Mouse (Mus musculus) embryo, embryonic 11 days (tissue): ENCODE data around the gene Pptc7.

Source experiments
- DNase-seq: peaks from one replicate; pipeline ENCODE4 v3.0.0-alpha.2; 2015

Pptc7 gene

GRCm38 (mm10) chr5:122284183-122285028 is at the start of gene Pptc7:
Gene Pptc7 (plus strand): TSS chr5:122284365.
- peak; percentile 97 for DNase-seq

- DNase-seq: no peak
Observed at GRCm38 (mm10) chr5:122235196-122235836, 48.8 kb upstream of the Pptc7 start.

- no peak for DNase-seq
Observed at GRCm38 (mm10) chr5:122237200-122237599, 47.0 kb upstream of the Pptc7 start.

GRCm38 (mm10) chr5:122239618-122240017 is 44.5 kb upstream of the Pptc7 start:
- no peak for DNase-seq

GRCm38 (mm10) chr5:122240521-122240920 is 43.6 kb upstream of the Pptc7 start:
- no peak for DNase-seq

GRCm38 (mm10) chr5:122240989-122241388 is 43.2 kb upstream of the Pptc7 start:
- DNase-seq: no peak

- DNase-seq: no peak
Observed at GRCm38 (mm10) chr5:122242521-122243123, 41.5 kb upstream of the Pptc7 start.

GRCm38 (mm10) chr5:122243781-122244523 is 40.2 kb upstream of the Pptc7 start:
- no peak for DNase-seq

GRCm38 (mm10) chr5:122245186-122245585 is 39.0 kb upstream of the Pptc7 start:
- no peak for DNase-seq

- no peak for DNase-seq
Observed at GRCm38 (mm10) chr5:122246547-122247167, 37.5 kb upstream of the Pptc7 start.

- DNase-seq: no peak
Observed at GRCm38 (mm10) chr5:122247529-122247928, 36.6 kb upstream of the Pptc7 start.

- no peak for DNase-seq
Observed at GRCm38 (mm10) chr5:122247934-122248333, 36.2 kb upstream of the Pptc7 start.

- no peak for DNase-seq
Observed at GRCm38 (mm10) chr5:122249281-122249680, 34.9 kb upstream of the Pptc7 start.

- no peak for DNase-seq
Observed at GRCm38 (mm10) chr5:122251895-122252606, 32.1 kb upstream of the Pptc7 start.

GRCm38 (mm10) chr5:122258027-122258741 is 26.0 kb upstream of the Pptc7 start:
- DNase-seq: no peak

- DNase-seq: no peak
Observed at GRCm38 (mm10) chr5:122262104-122262503, 22.1 kb upstream of the Pptc7 start.

GRCm38 (mm10) chr5:122263933-122264905 is 19.9 kb upstream of the Pptc7 start, which contains the start of gene Tctn1:
Gene Tctn1 (minus strand): TSS chr5:122264460.
- DNase-seq: peak; percentile 99

GRCm38 (mm10) chr5:122265187-122265586 is 19.0 kb upstream of the Pptc7 start:
- peak; percentile 34 for DNase-seq

- no peak for DNase-seq
Observed at GRCm38 (mm10) chr5:122265942-122266341, 18.2 kb upstream of the Pptc7 start.

- DNase-seq: no peak
Observed at GRCm38 (mm10) chr5:122267136-122267535, 17.0 kb upstream of the Pptc7 start.
